Mouse (Mus musculus): ENCODE measurements around the gene Dpp6.

The Dpp6 gene

GRCm38 (mm10) chr5:27348181-27349095 is 531.4 kb downstream of the Dpp6 start:
- in situ Hi-C loops (cut with MboI, MseI) = no loop called here

DNA sequence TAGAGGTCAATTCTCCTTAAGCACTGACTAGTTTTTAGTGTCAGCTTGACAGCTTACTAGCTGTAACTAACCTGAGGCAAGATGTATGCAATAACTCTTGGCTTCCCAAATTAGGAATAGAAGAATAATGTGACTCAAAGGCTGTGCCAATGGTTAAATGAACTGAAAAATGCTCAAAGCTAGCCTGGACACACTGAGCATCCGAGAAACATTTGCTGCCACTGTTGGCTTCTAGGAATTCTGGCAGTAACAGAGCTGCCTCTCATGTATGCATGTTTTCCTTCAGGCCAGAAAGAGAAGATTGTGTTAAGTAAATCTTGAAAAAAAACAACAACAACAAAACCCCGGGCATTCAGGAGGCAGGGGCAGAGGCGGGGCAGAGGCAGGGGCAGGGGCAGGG is 540.6 kb downstream of the Dpp6 start:
- in situ Hi-C loops (cut with MboI, MseI) = no loop called here

- in situ Hi-C loops (cut with MboI, MseI) = no loop called here
Measured at GRCm38 (mm10) chr5:27365946-27366345, 548.9 kb downstream of the Dpp6 start.

DNA sequence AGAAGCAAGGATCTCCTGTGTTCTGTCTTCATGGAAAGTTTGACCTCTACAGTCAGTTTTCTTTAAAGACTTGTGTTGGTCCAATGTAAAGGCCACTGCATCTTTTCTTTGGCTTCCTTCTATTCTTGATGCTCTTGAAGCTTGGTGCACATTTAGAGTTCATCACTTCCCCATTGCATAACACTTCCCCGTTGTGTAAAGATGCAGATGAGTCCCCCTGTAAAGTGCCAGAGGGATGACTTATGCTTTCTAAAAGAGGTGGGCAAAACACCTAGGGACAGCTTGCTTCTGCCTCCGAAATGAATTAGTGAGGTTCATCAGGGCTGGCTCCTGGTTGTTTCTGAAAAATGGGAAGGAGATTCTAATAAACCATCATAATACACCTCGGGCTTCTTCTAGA is 553.8 kb downstream of the Dpp6 start:
- in situ Hi-C loops (cut with MboI, MseI) = no loop called here

- in situ Hi-C loops (cut with MboI, MseI) = no loop called here
Measured at GRCm38 (mm10) chr5:27373931-27374330, 556.9 kb downstream of the Dpp6 start.

DNA sequence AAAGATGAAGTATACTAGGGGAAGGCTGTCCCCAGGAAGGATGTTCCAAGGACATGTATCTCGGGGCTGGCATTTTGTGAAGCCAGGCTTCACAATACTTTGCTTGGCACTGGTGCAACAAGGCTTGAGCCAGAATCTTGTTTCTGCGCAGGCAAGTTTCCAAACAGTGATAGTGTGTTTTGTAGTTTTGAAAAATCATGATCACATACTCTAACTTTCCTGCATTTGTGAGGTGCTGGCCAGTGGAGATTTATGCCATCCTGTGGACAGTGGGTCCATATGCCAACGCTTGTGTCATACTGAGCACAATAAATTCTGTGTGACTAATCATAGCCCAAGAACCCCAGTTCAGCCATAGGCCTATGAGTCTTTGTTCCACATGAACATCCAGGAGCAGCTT is 558.8 kb downstream of the Dpp6 start:
- in situ Hi-C loops (cut with MboI, MseI) = no loop called here

- in situ Hi-C loops (cut with MboI, MseI) = no loop called here
Measured at GRCm38 (mm10) chr5:27380656-27381385, 563.8 kb downstream of the Dpp6 start.

- in situ Hi-C loops (cut with MboI, MseI) = loop anchor here (10.0 kb wide), 1 partner anchor 314 kb away; no protein-coding TSS in a partner anchor
Measured at GRCm38 (mm10) chr5:27398371-27398770, 581.4 kb downstream of the Dpp6 start.

DNA sequence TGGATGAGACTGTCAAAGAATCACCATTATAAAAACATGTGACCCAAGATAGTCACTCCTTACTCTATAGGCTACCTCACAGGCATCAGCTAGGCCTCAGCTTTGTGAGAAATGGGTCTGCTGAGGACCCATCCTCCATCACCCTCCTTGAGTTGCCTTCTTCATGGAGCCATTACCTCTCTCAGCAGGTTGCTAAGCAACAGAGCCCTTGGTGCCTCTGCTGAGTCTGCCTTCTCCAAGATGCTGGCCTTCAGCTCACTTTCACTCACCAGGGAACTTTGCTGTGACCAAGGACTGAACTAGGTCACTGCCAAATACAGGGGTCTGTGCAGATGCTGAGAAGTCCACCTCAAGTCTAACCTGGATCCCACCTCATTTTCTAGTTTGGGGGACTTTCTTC is 582.1 kb downstream of the Dpp6 start:
- in situ Hi-C loops (cut with MboI, MseI) = loop anchor here (10.0 kb wide), 1 partner anchor 314 kb away; no protein-coding TSS in a partner anchor

DNA sequence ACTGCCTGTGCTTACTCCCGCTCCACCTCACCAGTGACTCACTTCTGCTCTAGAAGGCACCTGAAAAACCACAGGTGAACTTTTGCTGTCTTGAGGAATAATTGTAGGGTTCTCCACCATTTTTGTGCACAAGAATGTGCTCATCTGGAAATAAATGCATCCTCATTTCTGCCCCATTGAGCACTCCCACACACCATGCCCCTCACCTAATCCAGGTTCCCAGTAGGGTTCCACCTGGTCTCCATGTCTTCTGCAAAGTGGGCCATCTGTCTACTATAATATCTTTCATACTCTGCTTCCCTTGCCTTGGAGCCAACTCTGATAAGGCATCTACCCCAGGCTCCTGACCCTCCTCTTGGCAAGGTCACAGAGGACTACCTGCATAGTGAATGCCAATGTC is 585.6 kb downstream of the Dpp6 start:
- in situ Hi-C loops (cut with MboI, MseI) = loop anchor here (10.0 kb wide), 1 partner anchor 148 kb away; no protein-coding TSS in a partner anchor

GRCm38 (mm10) chr5:27408854-27409253 is 591.9 kb downstream of the Dpp6 start:
- in situ Hi-C loops (cut with MboI, MseI) = loop anchor here (10.0 kb wide), 1 partner anchor 154 kb away; no protein-coding TSS in a partner anchor

- in situ Hi-C loops (cut with MboI, MseI) = no loop called here
Measured at GRCm38 (mm10) chr5:27413023-27413422, 596.0 kb downstream of the Dpp6 start.

DNA sequence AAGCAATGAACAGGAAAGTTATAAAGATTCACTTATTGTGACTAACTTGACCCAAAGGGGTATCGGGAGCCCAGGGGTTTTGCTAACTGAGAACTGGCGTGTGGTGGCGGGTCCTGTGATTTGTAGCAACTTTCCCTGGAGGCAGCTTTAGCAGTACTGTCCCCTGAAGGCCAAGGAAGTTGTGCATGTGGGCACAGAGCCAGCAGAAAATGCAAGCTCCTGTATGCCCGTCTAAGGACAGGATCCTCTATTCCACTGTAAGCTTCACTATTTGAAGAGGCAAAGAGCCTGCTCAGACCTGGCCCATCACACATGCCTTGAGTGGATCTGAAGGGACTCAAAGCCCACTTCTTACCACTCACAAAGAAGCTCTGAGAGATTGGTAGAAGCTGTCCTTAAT is 598.5 kb downstream of the Dpp6 start:
- in situ Hi-C loops (cut with MboI, MseI) = no loop called here

- in situ Hi-C loops (cut with MboI, MseI) = no loop called here
Measured at GRCm38 (mm10) chr5:27416571-27416970, 599.6 kb downstream of the Dpp6 start.

GRCm38 (mm10) chr5:27417398-27417797 is 600.4 kb downstream of the Dpp6 start:
- in situ Hi-C loops (cut with MboI, MseI) = no loop called here

DNA sequence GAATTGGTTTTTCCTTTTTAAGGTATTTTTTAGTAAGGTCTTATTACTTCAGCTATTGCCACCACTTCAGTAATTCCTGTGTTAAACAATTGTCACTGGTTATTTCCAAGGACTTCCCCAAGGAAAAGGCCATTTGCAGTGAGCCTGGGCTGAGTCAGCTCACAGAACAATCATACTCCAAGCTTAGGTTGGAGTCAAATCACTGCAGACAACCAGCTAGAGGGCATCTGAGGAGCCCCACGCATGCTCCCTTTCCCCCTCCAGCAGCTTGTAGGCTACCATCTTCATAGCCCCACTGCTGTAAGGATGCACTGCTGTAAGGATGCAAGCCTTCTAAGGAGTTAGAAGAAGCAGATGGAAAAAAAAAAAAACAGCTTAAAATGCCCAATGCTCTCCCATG is 601.9 kb downstream of the Dpp6 start:
- in situ Hi-C loops (cut with MboI, MseI) = no loop called here

- in situ Hi-C loops (cut with MboI, MseI) = no loop called here
Measured at GRCm38 (mm10) chr5:27421090-27421635, 604.2 kb downstream of the Dpp6 start.

- in situ Hi-C loops (cut with MboI, MseI) = no loop called here
Measured at GRCm38 (mm10) chr5:27423766-27424165, 606.8 kb downstream of the Dpp6 start.

- in situ Hi-C loops (cut with MboI, MseI) = no loop called here
Measured at GRCm38 (mm10) chr5:27424484-27425080, 607.6 kb downstream of the Dpp6 start.

- in situ Hi-C loops (cut with MboI, MseI) = no loop called here
Measured at GRCm38 (mm10) chr5:27426200-27426599, 609.2 kb downstream of the Dpp6 start.

GRCm38 (mm10) chr5:27433584-27433983 is 616.6 kb downstream of the Dpp6 start:
- in situ Hi-C loops (cut with MboI, MseI) = no loop called here
